Mouse (Mus musculus) stomach, postnatal 0 days (tissue): ENCODE results near the gene Srd5a1.

Source experiments
- CTCF ChIP-seq: IDR thresholded peaks from 2 replicates; pipeline ENCODE4 v1.5.1; 2016; ENCODE audit warnings: antibody characterized with exemption, low read depth, mild to moderate bottlenecking, moderate library complexity
- EP300 ChIP-seq: optimal IDR thresholded peaks from 2 replicates; pipeline ENCODE3; 2016; ENCODE audit warnings: antibody characterized with exemption

- TF ChIP-seq CTCF = no peak
- TF ChIP-seq EP300 = no peak
These were observed 51.8 kb downstream of the Srd5a1 start for GRCm38 (mm10) chr13:69559291-69559961.
